Mouse (Mus musculus) subcutaneous adipose tissue, adult 2 months (tissue): ENCODE results near the gene Micall1. TPM values are rescaled to one million over a fixed set of nuclear protein-coding genes. Genes with fewer than 3 reads are reported as not detected.

Experiments used
- polyA plus RNA-seq: library from polyadenylated mRNA; depleted of rRNA; stranded (reverse); fragments of >200 nt; gene quantifications from 2 replicates; pipeline ENCODE4 v1.2.3, GENCODE M21; 2012; ENCODE audit warnings: low replicate concordance; rRNA removed

Gene Micall1
- 29.8 and 85.6 TPM in 2 replicates for polyA plus RNA-seq

GRCm38 (mm10) chr15:79108421-79109320 lies at the start of gene Micall1:
Micall1 (plus strand) TSS chr15:79108898.

GRCm38 (mm10) chr15:79062376-79063159 lies 46.1 kb upstream of the Micall1 start, which contains the start of gene Ankrd54:
Ankrd54 (minus strand) TSS chr15:79062893.

GRCm38 (mm10) chr15:79074913-79075532 lies 33.7 kb upstream of the Micall1 start, which contains the start of gene Eif3l:
Eif3l (plus strand) TSS chr15:79075179.

GRCm38 (mm10) chr15:79140866-79141565 lies 32.3 kb downstream of the Micall1 start, which contains the start of the genes Polr2f and 1700088E04Rik:
Polr2f (plus strand) TSS chr15:79141009.
1700088E04Rik (minus strand) TSS chr15:79141253.

GRCm38 (mm10) chr15:79165140-79165539 lies 56.4 kb downstream of the Micall1 start, which contains the start of gene Sox10:
Sox10 (minus strand) TSS chr15:79165240.

Other genes with a start within 250 kb of the Micall1 start
- gene Gga1, start 231.7 kb upstream of the Micall1 start, polyA plus RNA-seq: 77.4 and 85.5 TPM in 2 replicates
- 0.04 and 0.08 TPM in 2 replicates for gene Gm49510, start 209.2 kb upstream of the Micall1 start, polyA plus RNA-seq
- 27.4 and 95.4 TPM in 2 replicates for gene Sh3bp1, start 209.1 kb upstream of the Micall1 start, polyA plus RNA-seq
- 7.4 and 12.8 TPM in 2 replicates for gene Pdxp, start 195.0 kb upstream of the Micall1 start, polyA plus RNA-seq
- 3,321 and 5,577 TPM in 2 replicates for gene Lgals1, start 182.2 kb upstream of the Micall1 start, polyA plus RNA-seq
- gene Nol12, start 174.0 kb upstream of the Micall1 start, polyA plus RNA-seq: 28.0 and 29.6 TPM in 2 replicates
- 71.7 and 108 TPM in 2 replicates for gene Triobp, start 161.2 kb upstream of the Micall1 start, polyA plus RNA-seq
- 61.7 and 125 TPM in 2 replicates for gene H1f0, start 80.4 kb upstream of the Micall1 start, polyA plus RNA-seq
- 0.54 TPM in 1 of 2 replicates, not detected in the other for gene Galr3, start 67.0 kb upstream of the Micall1 start, polyA plus RNA-seq
- 32.5 and 48.9 TPM in 2 replicates for gene Ankrd54, start 46.0 kb upstream of the Micall1 start, polyA plus RNA-seq
- 229 TPM in 2 replicates for gene Eif3l, start 33.7 kb upstream of the Micall1 start, polyA plus RNA-seq
- 34.0 and 64.2 TPM in 2 replicates for gene Polr2f, start 32.1 kb downstream of the Micall1 start, polyA plus RNA-seq
- gene 1700088E04Rik, start 32.4 kb downstream of the Micall1 start, polyA plus RNA-seq: 3.5 and 6.9 TPM in 2 replicates
- 1.9 and 2.1 TPM in 2 replicates for gene Sox10, start 56.3 kb downstream of the Micall1 start, polyA plus RNA-seq
- 26.0 and 37.5 TPM in 2 replicates for gene Pick1, start 120.3 kb downstream of the Micall1 start, polyA plus RNA-seq
- gene Gm49486, start 120.5 kb downstream of the Micall1 start, polyA plus RNA-seq: 0.26 TPM in 1 of 2 replicates, not detected in the other
- 0.26 and 0.27 TPM in 2 replicates for gene Slc16a8, start 145.9 kb downstream of the Micall1 start, polyA plus RNA-seq
- 1.2 and 5.1 TPM in 2 replicates for gene Baiap2l2, start 176.6 kb downstream of the Micall1 start, polyA plus RNA-seq
- 42.6 and 65.2 TPM in 2 replicates for gene Pla2g6, start 219.5 kb downstream of the Micall1 start, polyA plus RNA-seq
- gene Maff, start 237.7 kb downstream of the Micall1 start, polyA plus RNA-seq: 2.5 and 3.7 TPM in 2 replicates